Mouse (Mus musculus) kidney, adult 9 months (tissue): ENCODE results near the gene Chga.

Source experiments
- DNase-seq: peaks from one replicate; pipeline ENCODE4 v3.0.0; 2022

Chga gene

DNA sequence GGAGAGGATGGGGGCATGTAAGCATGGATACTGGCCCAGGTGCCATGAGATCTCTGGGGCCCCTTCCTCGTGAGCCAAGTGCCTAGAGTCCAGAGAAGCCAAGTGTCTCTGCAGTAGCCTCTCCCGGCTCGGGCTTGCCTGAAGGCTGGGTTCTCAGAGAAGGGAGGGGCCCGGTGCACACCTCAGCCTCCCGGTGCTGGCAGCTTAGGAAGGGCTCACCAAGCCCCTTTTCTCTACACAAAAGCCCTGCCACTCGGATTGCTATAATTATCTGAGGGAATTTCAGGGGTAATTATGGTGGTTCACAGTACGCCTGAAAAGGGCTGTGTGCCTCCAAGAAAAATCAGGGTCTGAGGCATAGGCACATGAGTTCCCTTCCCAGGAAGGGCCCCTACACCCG, 47.1 kb downstream of the Chga start:
- no peak for DNase-seq

- no peak for DNase-seq
Observed at GRCm38 (mm10) chr12:102602255-102603041, 47.7 kb downstream of the Chga start.

GRCm38 (mm10) chr12:102605607-102606006, 50.8 kb downstream of the Chga start:
- DNase-seq, result no peak

GRCm38 (mm10) chr12:102607066-102607465, 52.3 kb downstream of the Chga start:
- no peak for DNase-seq

DNA sequence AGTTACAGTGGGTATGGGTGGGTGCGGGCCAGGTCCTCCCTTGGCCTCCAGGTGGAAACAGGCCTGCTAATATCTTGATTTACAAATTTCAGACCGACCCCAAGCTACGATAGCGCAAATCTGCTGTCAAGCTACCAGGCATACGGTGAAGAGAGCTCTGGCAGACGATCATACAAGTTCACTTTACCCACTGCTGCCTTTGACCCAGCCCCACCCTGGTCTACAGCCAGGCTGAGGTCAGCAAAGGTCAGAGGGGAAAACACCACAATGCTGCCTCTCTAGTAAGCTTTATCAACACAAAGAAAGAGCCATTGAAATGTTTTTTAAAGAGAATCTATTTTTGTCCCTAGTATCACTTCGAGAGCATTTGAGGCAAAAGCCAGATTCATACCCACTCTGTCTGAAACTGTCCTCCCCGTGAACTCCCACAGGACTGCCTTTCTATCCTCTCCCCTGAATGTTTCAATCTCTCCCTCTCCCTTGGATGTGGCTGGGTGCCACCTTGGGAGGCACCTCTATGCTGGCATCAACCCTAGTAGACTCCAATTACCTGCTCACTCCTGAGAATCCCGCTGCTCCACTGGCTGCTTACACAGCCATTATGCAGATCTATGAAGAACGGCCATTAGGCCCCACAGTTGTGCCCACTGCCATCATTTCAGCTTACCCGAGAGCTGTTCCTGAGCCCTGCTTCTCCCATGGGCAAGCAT, 53.2 kb downstream of the Chga start:
- no peak for DNase-seq

- no peak for DNase-seq
Observed at GRCm38 (mm10) chr12:102610927-102611326, 56.2 kb downstream of the Chga start.

GRCm38 (mm10) chr12:102612431-102612830, 57.7 kb downstream of the Chga start:
- no peak for DNase-seq

- DNase-seq, result no peak
Observed at GRCm38 (mm10) chr12:102613411-102613810, 58.6 kb downstream of the Chga start.
